Mouse (Mus musculus) neural tube, embryonic 15.5 days (tissue): Measurements from ENCODE around the gene Wnk3. TPM values are rescaled to one million over a fixed set of nuclear protein-coding genes. Genes with fewer than 3 reads are reported as not detected.
"Not testable (repeated sequence)": the region's sequence is repeated elsewhere in the genome, so short reads cannot be mapped to it uniquely, and the experiment has no call there.

Experiments
- ATAC-seq: fragments of 200-750 bp; cut with Nextera tagmentation; 2 replicates; pipeline ENCODE4 v1.8.0; 2017; ENCODE audit warnings: mild to moderate bottlenecking, moderate TSS enrichment, moderate library complexity; ENCODE audit not compliant: low FRiP score
- H3K27ac ChIP-seq: fragments of 300-500 bp; sonication (generic); replicated peaks from 2 replicates; pipeline ENCODE4 v1.5.1; 2015; ENCODE audit warnings: mild to moderate bottlenecking, inconsistent platforms
- H3K27me3 ChIP-seq: fragments of 300-500 bp; sonication (generic); replicated peaks from 2 replicates; pipeline ENCODE4 v1.6.1; 2015; ENCODE audit warnings: inconsistent platforms
- H3K36me3 ChIP-seq: fragments of 300-500 bp; sonication (generic); 2 replicates; pipeline ENCODE4 v1.6.1; 2015; ENCODE audit warnings: inconsistent platforms
- H3K4me1 ChIP-seq: fragments of 300-500 bp; sonication (generic); 2 replicates; pipeline ENCODE4 v1.6.1; 2015; ENCODE audit warnings: inconsistent platforms
- H3K4me2 ChIP-seq: fragments of 300-500 bp; sonication (generic); 2 replicates; pipeline ENCODE4 v1.6.1; 2015; ENCODE audit warnings: inconsistent platforms, mild to moderate bottlenecking, moderate library complexity
- H3K4me3 ChIP-seq: fragments of 300-500 bp; sonication (generic); replicated peaks from 2 replicates; pipeline ENCODE4 v1.5.1; 2015; ENCODE audit warnings: mild to moderate bottlenecking, inconsistent platforms
- H3K9ac ChIP-seq: fragments of 300-500 bp; sonication (generic); replicated peaks from 2 replicates; pipeline ENCODE4 v1.6.1; 2015; ENCODE audit warnings: mild to moderate bottlenecking, inconsistent platforms
- H3K9me3 ChIP-seq: fragments of 300-500 bp; sonication (generic); replicated peaks from 2 replicates; pipeline ENCODE4 v1.6.1; 2016; ENCODE audit warnings: inconsistent platforms
- WGBS: fragments of 180-500 bp; shearing (Covaris S2); methylation state at CpG from one replicate; pipeline ENCODE4 v1.1.7; 2015; ENCODE audit warnings: mixed read lengths; 5-methylcytosine and 5-hydroxymethylcytosine counted together
- polyA plus RNA-seq: library from polyadenylated mRNA; unstranded; fragments of >200 nt; fragmentation: Nextera tagmentation; extraction: Ambion mirVana; gene quantifications from 2 replicates; pipeline ENCODE4 v1.2.1, GENCODE M21; 2015

Gene Wnk3
- polyA plus RNA-seq: 8.8 and 10.1 TPM in 2 replicates

DNA sequence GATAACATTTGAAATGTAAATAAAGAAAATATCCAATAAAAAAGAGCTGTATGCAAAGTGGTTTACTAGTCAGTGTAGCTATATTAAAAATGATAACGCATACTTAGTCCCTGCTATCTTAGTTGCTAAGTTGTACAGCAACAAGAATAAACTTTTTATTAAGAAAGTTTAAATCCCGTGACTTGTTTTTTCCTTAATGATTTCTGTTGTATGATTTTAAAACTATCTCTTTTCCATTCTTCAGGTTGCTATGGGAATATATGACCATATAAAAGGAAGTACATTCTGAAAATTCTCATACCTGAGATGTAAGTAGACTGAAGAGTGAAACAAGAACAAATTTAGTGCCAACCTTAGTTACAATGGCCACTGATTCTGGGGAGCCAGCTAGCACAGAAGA is at the start of gene Wnk3:
Gene Wnk3 (plus strand): TSS at position 301 of the 400 bp plus-strand sequence.
- WGBS: 92% methylated on average over 2 of the region's 2 CpGs

GRCm38 (mm10) chrX:151158414-151158813 is 39.5 kb upstream of the Wnk3 start:
- Histone ChIP-seq H3K36me3 (no peaks in the 10 kb centered on the region), H3K4me1 (no peaks in the 10 kb centered on the region), H3K4me3 (no peak overlapping the region), H3K27me3 (no peaks in the 10 kb centered on the region), H3K4me2 (no peak overlapping the region), H3K9me3 (no peaks in the 10 kb centered on the region), H3K9ac (no peak overlapping the region), H3K27ac (no peak overlapping the region)
- ATAC-seq: no peak
- 76% methylated on average over 6 of the region's 6 CpGs for whole genome bisulfite sequencing

More for the DNA sequence above, at the start of gene Wnk3:
- Histone ChIP-seq H3K9me3 (no peaks in the 10 kb centered on the region), H3K4me2 (no peak within 1 kb of the TSS), H3K36me3 (no peaks in the 10 kb centered on the region), H3K4me3 (no peak within 1 kb of the TSS), H3K27ac (no peak within 1 kb of the TSS), H3K9ac (no peak within 1 kb of the TSS), H3K4me1 (no peaks in the 10 kb centered on the region), H3K27me3 (no peaks in the 10 kb centered on the region)
- ATAC-seq: no peak

DNA sequence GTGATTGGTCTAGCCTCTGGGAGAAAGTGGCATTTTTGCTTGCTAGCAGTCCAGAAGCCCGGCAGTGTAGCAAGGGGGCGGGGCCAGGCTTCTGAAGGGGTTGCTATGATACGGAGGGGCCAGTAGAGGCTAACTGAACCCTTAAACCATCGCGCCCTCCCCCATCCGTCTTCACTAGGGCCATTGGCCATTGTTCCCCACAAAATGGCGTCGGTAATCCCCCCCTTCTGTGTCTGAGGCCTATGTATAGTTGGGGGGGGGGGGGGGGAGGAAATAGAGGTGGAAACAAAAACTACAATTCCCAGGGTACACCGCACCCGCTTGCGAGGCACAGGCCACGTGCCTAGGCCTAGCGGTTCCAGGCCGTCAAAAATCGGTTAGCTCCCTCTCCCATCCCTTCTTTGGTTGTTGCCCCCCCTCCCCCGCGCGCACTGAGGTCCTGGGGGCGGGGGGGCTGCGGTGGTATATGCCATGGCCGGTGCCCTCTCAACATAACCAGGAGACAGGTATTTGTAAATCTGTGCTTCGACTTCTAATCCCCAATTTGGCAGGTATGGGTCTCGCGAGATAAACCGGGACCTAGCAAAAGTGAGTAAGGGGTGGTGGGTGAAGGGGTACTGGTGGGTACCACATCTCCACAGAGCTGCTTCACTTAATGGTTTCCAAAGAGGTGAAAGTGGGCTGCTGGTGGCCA is 29.3 kb upstream of the Wnk3 start:
- Histone ChIP-seq H3K9me3 (no peaks in the 10 kb centered on the region), H3K27ac (peak overlapping the region; percentile 92), H3K4me2 (peak overlapping the region; percentile 59), H3K4me1 (no peaks in the 10 kb centered on the region), H3K36me3 (no peaks in the 10 kb centered on the region), H3K27me3 (no peaks in the 10 kb centered on the region), H3K4me3 (peak overlapping the region; percentile 51), H3K9ac (peak overlapping the region; percentile 44)
- 18% methylated on average over 23 of the region's 25 CpGs for WGBS
- peak; percentile 83 for ATAC-seq

DNA sequence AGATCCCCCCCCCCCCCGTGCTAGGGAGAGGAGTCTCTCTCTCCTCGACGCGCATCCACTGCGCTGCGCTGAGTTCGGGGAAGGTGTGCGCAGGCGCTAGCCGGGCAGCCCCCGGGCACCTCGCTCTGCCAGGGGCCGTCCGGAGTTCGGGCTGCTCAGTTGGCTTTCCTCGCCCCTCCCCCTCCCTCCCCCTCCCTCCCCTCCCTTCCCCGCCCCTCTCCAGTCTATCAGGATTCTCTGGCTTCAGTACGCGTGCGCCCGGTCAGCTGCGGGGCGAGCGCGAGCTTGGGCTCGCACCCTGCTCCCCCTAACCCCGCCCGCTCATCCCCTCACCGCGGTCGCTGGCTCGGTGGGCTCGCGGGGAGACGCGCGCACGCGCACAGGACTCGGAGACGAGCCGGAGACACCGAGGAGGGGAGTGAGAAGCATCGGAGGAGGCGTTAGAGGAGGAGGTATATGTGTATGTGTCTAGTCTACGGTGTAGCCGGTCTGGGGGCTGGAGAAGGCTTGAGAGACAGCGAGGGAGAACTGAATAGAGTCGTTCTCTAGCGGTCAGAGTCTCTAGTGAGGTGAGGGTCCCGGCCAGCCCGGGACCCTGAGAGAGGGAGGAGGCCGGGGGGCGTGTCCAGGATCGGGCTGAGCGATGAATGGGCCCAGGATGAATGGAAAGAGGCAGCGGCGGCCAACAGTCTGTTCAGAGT is 28.5 kb upstream of the Wnk3 start:
- Histone ChIP-seq H3K9me3 (no peaks in the 10 kb centered on the region), H3K36me3 (no peaks in the 10 kb centered on the region), H3K9ac (peak overlapping the region; percentile 49), H3K4me1 (no peaks in the 10 kb centered on the region), H3K4me2 (peak overlapping the region; percentile 59), H3K4me3 (peak overlapping the region; percentile 51), H3K27ac (peak overlapping the region; percentile 92), H3K27me3 (no peaks in the 10 kb centered on the region)
- peak; percentile 96 for ATAC-seq
- 24% methylated on average over 37 of the region's 58 CpGs for WGBS

DNA sequence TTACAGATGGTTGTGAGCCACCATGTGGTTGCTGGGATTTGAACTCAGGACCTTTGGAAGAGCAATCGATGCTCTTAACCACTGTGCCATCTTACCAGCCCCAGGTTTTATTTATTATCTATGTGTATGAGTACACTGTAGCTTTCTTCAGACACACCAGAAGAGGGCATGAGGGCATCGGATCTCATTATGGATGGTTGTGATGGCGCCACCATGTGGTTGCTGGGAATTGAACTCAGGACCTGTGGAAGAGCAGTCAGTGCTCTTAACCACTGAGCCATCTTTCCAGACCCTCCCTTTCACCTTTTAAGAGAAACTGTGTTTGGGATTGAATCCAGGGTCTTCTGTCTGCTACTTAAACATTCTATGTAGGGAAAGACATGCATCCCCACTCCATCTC is 24.7 kb upstream of the Wnk3 start:
- H3K9me3 ChIP-seq, H3K4me1 ChIP-seq, H3K36me3 ChIP-seq, H3K27me3 ChIP-seq, ATAC-seq, H3K4me2 ChIP-seq, H3K27ac ChIP-seq, H3K4me3 ChIP-seq, H3K9ac ChIP-seq: not testable (repeated sequence)
- 68% methylated on average over 3 of the region's 3 CpGs for WGBS

DNA sequence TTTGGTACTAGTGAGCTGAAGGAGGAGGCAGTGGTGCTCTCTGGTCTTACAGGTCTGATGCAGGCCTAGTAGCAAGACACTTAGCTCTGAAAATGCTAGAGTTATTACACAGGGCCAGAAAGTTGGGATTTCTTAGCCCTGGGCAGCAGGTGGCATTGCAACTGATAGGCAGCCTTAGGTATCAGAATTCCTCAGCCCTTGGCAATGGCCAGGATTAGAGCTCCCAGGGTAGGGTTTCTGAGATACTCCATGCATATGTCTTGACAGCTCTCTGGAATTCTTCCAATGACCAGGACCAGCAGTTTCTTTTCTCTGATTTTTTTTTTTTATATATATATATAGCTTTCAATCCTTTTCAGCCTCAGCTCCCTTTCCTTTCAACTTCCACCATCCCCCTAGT is 100.5 kb downstream of the Wnk3 start:
- Histone ChIP-seq H3K9ac (no peak overlapping the region), H3K9me3 (no peaks in the 10 kb centered on the region), H3K4me3 (no peak overlapping the region), H3K4me1 (no peaks in the 10 kb centered on the region), H3K4me2 (no peak overlapping the region), H3K27ac (no peak overlapping the region), H3K36me3 (peaks cover 4% of the 10 kb centered on the region; the same call in 1 of the 2 replicates), H3K27me3 (no peaks in the 10 kb centered on the region)
- ATAC-seq: no peak

GRCm38 (mm10) chrX:151313732-151314131 is 115.9 kb downstream of the Wnk3 start:
- Histone ChIP-seq H3K27ac (no peak overlapping the region), H3K4me1 (no peaks in the 10 kb centered on the region), H3K4me3 (no peak overlapping the region), H3K9ac (no peak overlapping the region), H3K27me3 (0 out of 2 replicates have a peak, but pooled peaks cover 2% of the 10 kb centered on the region), H3K9me3 (no peaks in the 10 kb centered on the region), H3K36me3 (no peaks in the 10 kb centered on the region), H3K4me2 (no peak overlapping the region)
- no peak for ATAC-seq
- WGBS: 86% methylated on average over 4 of the region's 4 CpGs

- ATAC-seq: no peak
- Histone ChIP-seq H3K4me2 (no peak overlapping the region), H3K27me3 (0 out of 2 replicates have a peak, but pooled peaks cover 7% of the 10 kb centered on the region), H3K36me3 (no peaks in the 10 kb centered on the region), H3K4me3 (no peak overlapping the region), H3K9ac (no peak overlapping the region), H3K27ac (no peak overlapping the region), H3K4me1 (no peaks in the 10 kb centered on the region), H3K9me3 (no peaks in the 10 kb centered on the region)
- WGBS: 81% methylated on average over 2 of the region's 2 CpGs
Measured at GRCm38 (mm10) chrX:151333615-151334014, 135.7 kb downstream of the Wnk3 start.

GRCm38 (mm10) chrX:151337804-151338203 is 139.9 kb downstream of the Wnk3 start:
- H3K27ac ChIP-seq: no peak overlapping the region
- no peak overlapping the region for H3K4me2 ChIP-seq
- ATAC-seq: no peak
- H3K9ac ChIP-seq: no peak overlapping the region
- peaks cover 16% of the 10 kb centered on the region; the same call in 1 of the 2 replicates for H3K27me3 ChIP-seq
- 84% methylated on average over 4 of the region's 4 CpGs for WGBS
- no peaks in the 10 kb centered on the region for H3K9me3 ChIP-seq
- H3K4me1 ChIP-seq: no peaks in the 10 kb centered on the region
- no peak overlapping the region for H3K4me3 ChIP-seq
- H3K36me3 ChIP-seq: no peaks in the 10 kb centered on the region

DNA sequence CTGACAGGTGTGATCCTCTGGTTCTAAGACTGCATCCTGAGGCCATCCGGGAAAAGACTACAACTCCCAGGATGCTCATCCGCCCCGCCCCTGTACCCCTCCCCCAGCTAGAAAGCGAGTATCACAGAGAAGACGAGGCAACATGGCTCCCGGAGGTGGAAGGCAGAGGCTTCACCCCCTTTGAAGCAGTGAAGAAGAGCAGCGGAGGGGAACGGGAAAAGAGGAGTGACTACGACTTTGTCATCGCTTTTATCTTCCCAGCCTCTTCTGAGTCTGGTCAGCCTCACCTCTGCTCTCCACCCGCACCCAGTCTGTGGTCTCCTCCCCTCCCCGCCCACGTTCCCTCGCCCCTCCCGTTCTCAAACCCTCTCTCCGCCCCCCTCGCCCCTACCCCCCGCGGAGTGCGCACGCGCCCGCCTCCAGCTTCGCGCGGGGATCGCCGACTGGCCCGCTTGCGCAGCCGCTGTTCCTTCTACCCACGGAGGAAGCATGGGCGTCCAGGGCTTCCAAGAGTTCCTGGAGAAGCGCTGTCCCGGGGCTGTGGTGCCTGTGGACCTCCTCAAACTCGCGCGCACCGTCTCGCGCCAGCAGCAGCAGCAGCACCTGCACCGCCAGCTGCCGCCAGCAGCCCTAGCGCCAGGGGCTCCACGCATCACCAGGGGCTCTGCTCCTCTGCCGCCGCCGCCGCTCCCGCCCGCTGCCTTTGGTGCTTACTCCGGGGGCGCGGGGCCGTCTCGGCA is 146.1 kb downstream of the Wnk3 start, which contains the start of gene Fam120c:
Gene Fam120c (plus strand): TSS at position 415 of the 740 bp plus-strand sequence.
- peaks cover 12% of the 10 kb centered on the region for H3K27me3 ChIP-seq
- WGBS: 17% methylated on average over 41 of the region's 56 CpGs
- no peaks in the 10 kb centered on the region for H3K9me3 ChIP-seq
- peak within 1 kb of the TSS; percentile 61 for H3K4me2 ChIP-seq
- peak; percentile 94 for ATAC-seq
- H3K9ac ChIP-seq: peak within 1 kb of the TSS; percentile 62
- no peaks in the 10 kb centered on the region for H3K36me3 ChIP-seq
- H3K4me3 ChIP-seq: peak within 1 kb of the TSS; percentile 65
- H3K27ac ChIP-seq: peak within 1 kb of the TSS; percentile 92
- H3K4me1 ChIP-seq: peaks cover 14% of the 10 kb centered on the region

DNA sequence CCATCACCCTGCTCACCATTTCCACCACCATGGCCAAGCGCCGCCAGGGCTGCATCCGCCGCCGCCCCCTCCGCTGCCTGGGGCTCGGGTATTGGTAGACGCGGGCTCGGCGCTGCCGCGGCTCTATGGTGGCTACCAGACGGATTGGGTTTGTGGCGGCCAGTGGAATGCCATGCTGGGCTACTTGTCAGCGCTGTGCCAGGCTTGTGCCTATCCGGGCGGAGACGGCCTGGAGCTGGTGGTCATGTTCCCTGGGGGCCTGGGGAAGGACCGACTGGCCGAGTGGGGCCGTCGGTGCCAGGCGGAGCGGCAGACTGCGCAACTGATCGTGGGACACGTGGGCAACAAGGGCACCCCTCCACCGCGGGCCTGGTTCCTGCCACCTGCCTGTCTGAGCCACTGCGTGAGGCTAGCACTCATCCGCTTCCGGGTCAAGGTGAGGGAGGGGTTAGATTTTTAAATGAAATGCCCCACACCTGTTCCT is 146.7 kb downstream of the Wnk3 start:
- Histone ChIP-seq H3K4me1 (peaks cover 14% of the 10 kb centered on the region), H3K27me3 (peaks cover 12% of the 10 kb centered on the region), H3K27ac (peak overlapping the region; percentile 92), H3K4me2 (peak overlapping the region; percentile 61), H3K36me3 (no peaks in the 10 kb centered on the region), H3K4me3 (peak overlapping the region; percentile 65), H3K9ac (peak overlapping the region; percentile 62), H3K9me3 (no peaks in the 10 kb centered on the region)
- peak; percentile 78 for ATAC-seq
- WGBS: 32% methylated on average over 31 of the region's 33 CpGs
